Mouse (Mus musculus): ENCODE measurements around the gene Dgki. TPM values are rescaled to one million over a fixed set of nuclear protein-coding genes. Genes with fewer than 3 reads are reported as not detected.

Gene Dgki
- total and polyA plus RNA-seq, 3 experiments, result 0.05 TPM; not detected in 2

DNA sequence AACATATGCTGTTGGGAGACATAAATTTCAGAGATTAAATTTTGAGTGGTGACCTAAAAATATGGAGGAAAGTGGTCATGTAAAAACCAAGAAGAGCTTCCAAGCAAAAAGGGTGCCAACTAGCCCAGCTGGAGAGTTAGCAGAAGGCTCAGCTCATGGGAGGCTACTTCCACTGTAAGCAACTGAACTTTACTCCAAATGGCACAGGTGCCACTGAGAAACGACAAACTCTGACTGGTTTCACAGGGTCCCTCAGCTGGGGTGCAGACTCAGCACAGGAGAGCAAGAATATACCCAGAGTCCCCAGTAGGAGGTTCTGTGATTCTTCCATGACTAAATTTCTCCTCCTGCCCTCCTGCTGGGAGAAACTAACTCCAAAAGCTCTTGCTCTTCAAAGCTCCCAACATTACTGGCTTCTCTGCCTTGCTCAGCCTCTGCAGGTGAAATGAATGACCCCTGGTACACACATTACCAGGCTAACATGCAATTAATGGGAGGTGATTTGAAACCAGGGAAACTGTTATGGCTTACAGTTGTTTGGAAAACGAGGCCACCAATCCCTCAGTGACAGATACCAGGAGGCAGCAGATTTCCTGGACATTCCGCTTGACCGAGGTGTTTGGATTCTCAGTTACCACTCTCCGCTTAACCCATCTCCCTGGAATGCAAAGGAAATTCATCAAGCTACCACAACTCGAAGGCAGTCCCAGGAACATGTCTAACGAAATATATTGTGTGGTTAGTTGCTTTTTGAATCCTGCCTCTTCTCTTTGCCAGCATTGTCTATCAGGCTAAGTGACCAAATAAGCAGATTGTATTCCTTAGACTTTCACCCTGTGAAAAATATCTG lies 487.1 kb downstream of the Dgki start:
- DNase-seq (ENCODE audit: low spot score) (no peak), ATAC-seq (ENCODE audit: extremely low read depth, insufficient number of reproducible peaks, low FRiP score, poor library complexity, severe bottlenecking) (no peak)
- H3K27me3 ChIP-seq (ENCODE audit: insufficient read depth, low read length), result no peaks in the 10 kb centered on the region
- TF ChIP-seq POLR2AphosphoS5 (IDR thresholded peaks at IDR 0.05; ENCODE audit: insufficient replicate concordance, low read depth, low read length) (no peak), GATA1 (IDR thresholded peaks at IDR 0.05; ENCODE audit: borderline replicate concordance, low read length) (no peak), GATA2 (IDR thresholded peaks at IDR 0.05; ENCODE audit: borderline replicate concordance, low read depth, low read length) (no peak), CTCF (IDR thresholded peaks at IDR 0.05; ENCODE audit: low read depth, low read length) (no peak), TAL1 (conservative IDR thresholded peaks at IDR 0.05; ENCODE audit: low read depth, low read length) (no peak)
- H3K9me3 ChIP-seq (replicated peaks), result no peaks in the 10 kb centered on the region
- H3K36me3 ChIP-seq (replicated peaks), result no peaks in the 10 kb centered on the region
- no peaks in the 10 kb centered on the region for H3K4me1 ChIP-seq (ENCODE audit: insufficient read depth, low read depth, low read length)
- H3K4me3 ChIP-seq (ENCODE audit: low read depth, low read length), result no peak overlapping the region

DNA sequence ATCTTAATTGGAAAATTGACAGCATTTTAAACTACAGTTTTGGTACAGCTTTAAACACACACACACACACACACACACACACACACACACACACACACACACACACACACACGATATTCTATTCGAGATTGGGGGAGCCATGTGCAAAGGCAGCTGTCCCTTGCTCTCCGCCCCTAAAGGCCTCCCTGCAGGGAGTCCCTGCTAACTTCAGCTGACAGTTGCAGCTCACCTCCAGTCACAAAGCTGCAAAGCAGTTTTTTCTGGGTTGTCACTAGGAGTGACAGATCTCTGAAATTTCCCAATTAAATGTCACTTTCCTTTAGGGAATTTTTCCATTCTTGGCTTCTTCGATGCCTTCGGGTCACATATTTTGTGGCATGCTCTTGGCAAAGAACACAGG lies 489.5 kb downstream of the Dgki start:
- DNase-seq (ENCODE audit: low spot score) (no peak), ATAC-seq (ENCODE audit: extremely low read depth, insufficient number of reproducible peaks, low FRiP score, poor library complexity, severe bottlenecking) (no peak)
- Histone ChIP-seq H3K4me1 (ENCODE audit: insufficient read depth, low read depth, low read length) (no peaks in the 10 kb centered on the region), H3K4me3 (ENCODE audit: low read depth, low read length) (no peak overlapping the region), H3K27me3 (ENCODE audit: insufficient read depth, low read length) (no peaks in the 10 kb centered on the region), H3K9me3 (replicated peaks) (no peaks in the 10 kb centered on the region), H3K36me3 (replicated peaks) (no peaks in the 10 kb centered on the region)
- TF ChIP-seq GATA2 (IDR thresholded peaks at IDR 0.05; ENCODE audit: borderline replicate concordance, low read depth, low read length), result no peak
- no peak for TF ChIP-seq POLR2AphosphoS5 (IDR thresholded peaks at IDR 0.05; ENCODE audit: insufficient replicate concordance, low read depth, low read length)
- TF ChIP-seq CTCF (IDR thresholded peaks at IDR 0.05; ENCODE audit: low read depth, low read length), result no peak
- no peak for TF ChIP-seq TAL1 (conservative IDR thresholded peaks at IDR 0.05; ENCODE audit: low read depth, low read length)
- TF ChIP-seq GATA1 (IDR thresholded peaks at IDR 0.05; ENCODE audit: borderline replicate concordance, low read length), result no peak

DNA sequence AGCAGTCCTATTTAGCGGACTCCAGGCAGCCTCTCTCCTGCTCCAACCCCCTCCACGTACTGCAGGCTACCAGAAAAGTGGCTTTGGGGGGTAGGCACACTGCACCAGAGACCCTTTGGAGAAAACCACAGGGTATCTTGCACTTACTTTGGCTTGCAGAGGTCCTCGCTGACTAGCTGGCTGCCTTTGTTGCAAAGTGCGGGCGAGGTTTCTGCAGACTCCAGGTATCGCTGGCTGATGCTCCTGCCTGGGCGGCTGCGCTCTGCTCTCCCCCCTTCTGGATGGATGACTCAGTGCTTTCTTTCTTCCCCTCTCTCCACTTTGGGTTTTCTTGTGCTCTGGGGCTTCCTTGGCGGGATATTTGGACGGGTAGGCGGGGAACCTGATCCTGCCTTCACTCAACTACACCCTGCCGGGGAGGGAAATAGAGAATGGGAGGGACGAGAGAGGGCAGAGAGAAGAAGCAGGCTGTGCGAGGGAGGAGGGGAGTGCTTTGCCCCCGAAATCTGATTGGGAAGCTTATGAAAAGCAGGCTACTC lies 490.2 kb downstream of the Dgki start, which contains the start of gene Ptn:
Gene Ptn, minus strand, starts transcription at position 474 of the 539 bp plus-strand sequence.
- ATAC-seq (ENCODE audit: extremely low read depth, insufficient number of reproducible peaks, low FRiP score, poor library complexity, severe bottlenecking), result no peak
- TF ChIP-seq POLR2AphosphoS5 (IDR thresholded peaks at IDR 0.05; ENCODE audit: insufficient replicate concordance, low read depth, low read length) (no peak), TAL1 (conservative IDR thresholded peaks at IDR 0.05; ENCODE audit: low read depth, low read length) (no peak)
- no peak within 1 kb of the TSS for H3K4me3 ChIP-seq (ENCODE audit: low read depth, low read length)
- DNase-seq (ENCODE audit: low spot score), result no peak
- H3K9me3 ChIP-seq (replicated peaks), result no peaks in the 10 kb centered on the region
- H3K36me3 ChIP-seq (replicated peaks), result no peaks in the 10 kb centered on the region
- no peaks in the 10 kb centered on the region for H3K4me1 ChIP-seq (ENCODE audit: insufficient read depth, low read depth, low read length)
- no peaks in the 10 kb centered on the region for H3K27me3 ChIP-seq (ENCODE audit: insufficient read depth, low read length)

DNA sequence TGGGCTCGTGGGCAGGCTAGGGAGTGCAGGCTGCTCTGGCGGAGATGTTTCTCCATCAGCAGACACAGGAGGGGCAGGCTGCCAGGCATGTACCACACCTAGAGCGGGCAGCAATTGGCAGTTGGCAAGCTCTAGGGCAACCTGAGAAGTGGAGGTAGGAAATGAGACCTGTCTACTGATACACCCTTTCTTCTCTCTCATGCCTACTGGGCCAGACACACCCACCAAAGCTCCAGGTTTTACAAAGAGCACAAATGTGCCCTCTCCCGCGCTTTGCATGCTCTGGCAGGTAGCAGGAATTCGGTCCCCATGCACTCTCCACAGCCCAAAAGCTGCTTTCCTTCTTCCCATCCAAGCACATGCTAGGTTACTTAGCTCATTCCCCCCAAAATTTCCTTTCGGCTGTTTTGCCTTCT lies 490.7 kb downstream of the Dgki start:
- TF ChIP-seq GATA2 (IDR thresholded peaks at IDR 0.05; ENCODE audit: borderline replicate concordance, low read depth, low read length), result no peak
- Histone ChIP-seq H3K4me3 (ENCODE audit: low read depth, low read length) (no peak overlapping the region), H3K9me3 (replicated peaks) (no peaks in the 10 kb centered on the region), H3K4me1 (ENCODE audit: insufficient read depth, low read depth, low read length) (no peaks in the 10 kb centered on the region), H3K36me3 (replicated peaks) (no peaks in the 10 kb centered on the region), H3K27me3 (ENCODE audit: insufficient read depth, low read length) (no peaks in the 10 kb centered on the region)
- ATAC-seq (ENCODE audit: extremely low read depth, insufficient number of reproducible peaks, low FRiP score, poor library complexity, severe bottlenecking) (no peak), DNase-seq (ENCODE audit: low spot score) (no peak)

DNA sequence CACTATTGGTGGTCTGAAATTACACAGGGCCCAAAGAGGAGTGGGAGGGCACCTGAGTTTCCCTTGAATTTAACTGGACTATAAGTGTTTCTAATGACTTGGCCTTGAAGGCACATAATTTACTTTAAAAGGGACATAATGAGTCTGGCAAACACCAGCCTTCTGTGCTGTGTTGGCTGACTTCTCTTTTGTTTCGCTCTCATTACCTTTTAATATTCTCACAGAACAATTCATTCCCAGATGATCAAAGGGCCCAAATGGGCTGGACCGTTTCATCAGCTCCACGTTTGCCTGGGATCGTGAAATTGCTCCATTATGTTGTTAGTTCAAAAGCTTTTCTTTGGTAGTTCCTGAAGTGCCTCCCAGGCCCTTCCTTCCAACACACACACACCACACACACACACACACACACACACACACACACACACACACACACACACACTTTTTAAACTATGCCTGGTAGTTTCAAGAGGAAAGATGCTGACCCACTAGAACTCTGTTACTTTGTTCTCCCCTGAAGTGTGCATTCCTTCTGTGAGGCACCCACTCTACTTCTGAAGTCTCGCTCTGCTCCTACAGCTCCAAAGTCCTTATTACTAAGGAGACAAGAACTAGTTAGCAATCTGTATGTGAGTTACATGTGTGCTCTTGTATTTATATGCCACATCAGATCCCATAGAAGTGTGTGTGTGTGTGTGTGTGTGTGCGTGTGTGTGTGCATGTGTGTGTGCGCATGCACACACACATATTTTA lies 491.5 kb downstream of the Dgki start:
- ATAC-seq (ENCODE audit: extremely low read depth, insufficient number of reproducible peaks, low FRiP score, poor library complexity, severe bottlenecking), result no peak
- no peak overlapping the region for H3K4me3 ChIP-seq (ENCODE audit: low read depth, low read length)

DNA sequence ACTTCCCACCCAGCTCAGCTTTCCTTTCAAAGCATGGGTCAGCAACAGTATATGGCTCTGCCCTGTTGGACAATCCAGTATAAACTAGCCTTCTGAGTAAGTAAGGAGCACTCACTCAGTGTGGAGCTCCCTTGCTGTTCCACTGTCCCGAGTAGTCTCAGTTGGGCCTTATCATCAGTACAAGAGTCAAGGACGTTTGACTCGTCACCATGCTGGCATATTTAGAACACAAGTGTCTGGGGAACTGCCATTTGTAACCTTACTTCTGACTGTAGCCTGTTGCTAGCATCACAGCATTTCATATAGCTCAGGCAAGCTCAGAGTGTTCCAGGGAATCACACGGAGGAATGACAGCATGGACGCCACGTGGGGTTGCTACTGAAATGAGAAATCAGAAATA lies 493.1 kb downstream of the Dgki start:
- H3K36me3 ChIP-seq (replicated peaks), result no peaks in the 10 kb centered on the region
- no peaks in the 10 kb centered on the region for H3K27me3 ChIP-seq (ENCODE audit: insufficient read depth, low read length)
- no peaks in the 10 kb centered on the region for H3K4me1 ChIP-seq (ENCODE audit: insufficient read depth, low read depth, low read length)
- no peak overlapping the region for H3K4me3 ChIP-seq (ENCODE audit: low read depth, low read length)
- DNase-seq (ENCODE audit: low spot score) (no peak), ATAC-seq (ENCODE audit: extremely low read depth, insufficient number of reproducible peaks, low FRiP score, poor library complexity, severe bottlenecking) (no peak)
- no peaks in the 10 kb centered on the region for H3K9me3 ChIP-seq (replicated peaks)
- no peak for TF ChIP-seq TAL1 (conservative IDR thresholded peaks at IDR 0.05; ENCODE audit: low read depth, low read length)
- TF ChIP-seq GATA1 (IDR thresholded peaks at IDR 0.05; ENCODE audit: borderline replicate concordance, low read length), result no peak
- no peak for TF ChIP-seq CTCF (IDR thresholded peaks at IDR 0.05; ENCODE audit: low read depth, low read length)
- no peak for TF ChIP-seq POLR2AphosphoS5 (IDR thresholded peaks at IDR 0.05; ENCODE audit: insufficient replicate concordance, low read depth, low read length)
- no peak for TF ChIP-seq GATA2 (IDR thresholded peaks at IDR 0.05; ENCODE audit: borderline replicate concordance, low read depth, low read length)

More for the DNA sequence above, 491.5 kb downstream of the Dgki start:
- TF ChIP-seq CTCF (IDR thresholded peaks at IDR 0.05; ENCODE audit: low read depth, low read length) (no peak), GATA1 (IDR thresholded peaks at IDR 0.05; ENCODE audit: borderline replicate concordance, low read length) (no peak), TAL1 (conservative IDR thresholded peaks at IDR 0.05; ENCODE audit: low read depth, low read length) (no peak), POLR2AphosphoS5 (IDR thresholded peaks at IDR 0.05; ENCODE audit: insufficient replicate concordance, low read depth, low read length) (no peak), GATA2 (IDR thresholded peaks at IDR 0.05; ENCODE audit: borderline replicate concordance, low read depth, low read length) (no peak)
- Histone ChIP-seq H3K36me3 (replicated peaks) (no peaks in the 10 kb centered on the region), H3K27me3 (ENCODE audit: insufficient read depth, low read length) (no peaks in the 10 kb centered on the region), H3K9me3 (replicated peaks) (no peaks in the 10 kb centered on the region), H3K4me1 (ENCODE audit: insufficient read depth, low read depth, low read length) (no peaks in the 10 kb centered on the region)
- no peak for DNase-seq (ENCODE audit: low spot score)
